Mouse (Mus musculus): ENCODE data around the gene Xab2. TPM values are rescaled to one million over a fixed set of nuclear protein-coding genes. Genes with fewer than 3 reads are reported as not detected.
A peak's percentile ranks its signal among the peaks of the same experiment; 100 is the strongest.

Xab2 gene
- polyA plus RNA-seq, 1 experiment, result 53.1 TPM

DNA sequence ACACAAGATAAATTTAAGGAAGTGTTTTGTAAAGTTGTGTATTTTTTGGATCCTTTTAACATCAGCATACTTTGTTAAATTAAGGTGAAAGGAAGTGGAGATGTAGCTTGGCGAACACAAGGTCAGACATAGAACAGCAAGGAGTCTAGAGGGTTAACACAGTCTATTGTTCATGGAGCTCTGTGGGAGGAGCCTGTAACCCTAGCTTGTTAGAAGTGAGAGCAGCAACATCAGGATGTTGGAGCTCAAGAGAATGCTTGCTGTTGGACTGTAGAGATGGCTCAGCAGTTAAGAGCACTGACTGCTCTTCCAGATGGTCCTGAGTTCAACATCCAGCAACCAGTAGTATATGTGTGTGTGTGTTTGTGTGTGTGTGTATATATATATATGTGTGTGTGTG lies 27.9 kb upstream of the Xab2 start:
- Histone ChIP-seq H3K27ac (ENCODE audit: insufficient read depth, low read length) (no peak overlapping the region), H3K4me3 (ENCODE audit: insufficient read depth, low read length) (no peak overlapping the region), H3K4me1 (ENCODE audit: control insufficient read depth, insufficient read depth, low read length) (no peaks in the 10 kb centered on the region)
- TF ChIP-seq POLR2A (IDR thresholded peaks at IDR 0.05; ENCODE audit: extremely low read depth, insufficient read depth, low read length), result no peak

DNA sequence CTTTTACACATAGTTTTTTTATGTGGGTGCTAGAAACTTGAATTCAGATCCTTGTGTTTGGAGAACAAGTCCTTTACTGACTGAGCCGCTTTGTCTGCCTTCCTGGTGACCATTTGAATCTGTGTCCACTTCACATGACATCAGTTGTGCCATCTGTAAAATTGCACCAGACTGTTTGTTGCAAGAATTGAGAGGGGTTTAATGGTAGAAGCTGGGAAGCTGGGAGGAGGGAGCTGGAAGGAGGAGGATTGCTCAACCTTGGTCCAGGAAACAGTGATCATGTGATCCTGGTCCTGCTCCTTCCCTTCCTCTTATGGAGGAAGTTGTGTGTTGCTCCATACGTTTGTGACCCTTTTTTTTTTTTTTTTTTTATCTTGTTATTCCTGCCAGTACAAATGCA lies 27.2 kb upstream of the Xab2 start:
- TF ChIP-seq CTCF (IDR thresholded peaks at IDR 0.05; ENCODE audit: extremely low read depth, insufficient read depth, low read length) (no peak), POLR2A (IDR thresholded peaks at IDR 0.05; ENCODE audit: extremely low read depth, insufficient read depth, low read length) (no peak)
- H3K4me3 ChIP-seq (ENCODE audit: insufficient read depth, low read length), result no peak overlapping the region
- H3K27ac ChIP-seq (ENCODE audit: insufficient read depth, low read length), result no peak overlapping the region
- H3K4me1 ChIP-seq (ENCODE audit: control insufficient read depth, insufficient read depth, low read length), result no peaks in the 10 kb centered on the region

DNA sequence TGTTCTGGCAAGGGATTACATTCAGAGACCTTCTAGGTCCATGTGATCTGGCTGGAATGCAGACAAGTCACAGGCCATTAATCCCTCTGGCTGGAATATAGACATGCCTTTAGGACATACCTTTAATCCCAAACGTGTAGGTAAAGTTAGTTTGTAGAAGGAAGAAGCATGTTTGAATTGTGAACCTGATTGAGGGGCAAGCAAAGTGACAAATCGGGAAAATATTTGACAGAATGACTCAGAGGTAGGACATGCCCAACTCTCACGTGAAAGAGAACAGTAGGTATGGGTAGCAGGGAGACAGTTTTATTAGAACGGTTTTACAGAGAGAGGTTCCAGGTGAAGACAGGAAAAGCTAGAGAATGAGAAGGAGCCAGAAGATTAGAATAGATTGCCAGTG lies 26.4 kb upstream of the Xab2 start:
- Histone ChIP-seq H3K4me3 (ENCODE audit: insufficient read depth, low read length) (no peak overlapping the region), H3K4me1 (ENCODE audit: control insufficient read depth, insufficient read depth, low read length) (no peaks in the 10 kb centered on the region), H3K27ac (ENCODE audit: insufficient read depth, low read length) (no peak overlapping the region)
- TF ChIP-seq POLR2A (IDR thresholded peaks at IDR 0.05; ENCODE audit: extremely low read depth, insufficient read depth, low read length) (no peak), CTCF (IDR thresholded peaks at IDR 0.05; ENCODE audit: extremely low read depth, insufficient read depth, low read length) (no peak)

DNA sequence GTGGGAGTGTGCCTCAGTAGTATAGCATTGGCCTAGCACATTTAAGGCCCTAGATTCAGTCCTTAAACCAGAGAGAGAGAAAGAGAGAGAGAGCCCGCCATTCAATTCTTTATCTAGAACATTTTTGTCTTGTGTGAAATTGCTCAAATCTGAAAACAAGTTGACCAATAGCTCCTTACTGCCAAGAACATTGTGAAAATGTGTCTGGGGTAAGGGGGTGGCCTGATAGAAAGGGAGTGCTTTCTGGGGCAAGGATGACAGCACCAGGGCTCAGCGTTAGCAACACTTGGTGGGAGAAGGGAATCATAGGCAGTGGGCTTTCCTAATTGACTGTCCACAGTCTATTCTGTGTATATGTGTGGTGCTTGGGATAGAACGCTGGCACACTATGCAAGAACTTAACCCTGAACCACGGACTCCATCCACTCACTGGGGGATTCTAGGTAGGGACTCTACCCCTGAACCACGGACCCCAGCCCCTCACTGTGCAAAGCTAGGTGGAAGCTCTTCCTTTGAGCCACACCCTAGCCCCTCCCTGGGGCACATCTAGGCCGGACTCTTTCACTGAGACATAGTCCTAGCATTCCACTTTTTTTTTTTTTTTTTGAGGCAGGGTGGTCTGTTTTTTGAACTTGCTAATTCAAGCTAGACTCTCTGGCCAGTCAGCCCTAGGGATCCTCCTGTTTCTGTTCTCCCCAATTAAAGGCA lies 25.9 kb upstream of the Xab2 start:
- Histone ChIP-seq H3K4me3 (ENCODE audit: insufficient read depth, low read length) (no peak overlapping the region), H3K4me1 (ENCODE audit: control insufficient read depth, insufficient read depth, low read length) (no peaks in the 10 kb centered on the region), H3K27ac (ENCODE audit: insufficient read depth, low read length) (no peak overlapping the region)
- TF ChIP-seq POLR2A (IDR thresholded peaks at IDR 0.05; ENCODE audit: extremely low read depth, insufficient read depth, low read length) (no peak), CTCF (IDR thresholded peaks at IDR 0.05; ENCODE audit: extremely low read depth, insufficient read depth, low read length) (no peak)

DNA sequence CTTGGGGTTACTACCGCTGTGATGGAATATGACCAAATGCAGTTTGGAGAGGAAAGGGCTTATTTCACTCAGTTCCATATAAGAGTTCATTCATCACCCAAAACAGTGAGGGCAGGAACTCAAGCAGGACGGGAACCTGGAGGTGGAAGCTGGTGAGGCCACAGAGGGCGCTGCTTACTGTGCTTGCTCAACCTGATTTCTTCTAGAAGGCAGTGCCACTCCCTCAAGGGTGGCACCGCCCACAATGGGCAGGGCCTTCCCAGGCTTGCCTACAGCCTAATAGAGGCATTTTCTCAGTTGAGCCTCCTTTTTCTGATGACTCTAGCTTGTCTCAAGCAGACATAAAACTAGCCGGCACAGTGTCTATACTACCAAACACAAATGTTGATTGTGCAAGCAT lies 24.7 kb upstream of the Xab2 start:
- Histone ChIP-seq H3K4me3 (ENCODE audit: insufficient read depth, low read length) (no peak overlapping the region), H3K27ac (ENCODE audit: insufficient read depth, low read length) (no peak overlapping the region)
- TF ChIP-seq POLR2A (IDR thresholded peaks at IDR 0.05; ENCODE audit: extremely low read depth, insufficient read depth, low read length) (no peak), CTCF (IDR thresholded peaks at IDR 0.05; ENCODE audit: extremely low read depth, insufficient read depth, low read length) (no peak)

DNA sequence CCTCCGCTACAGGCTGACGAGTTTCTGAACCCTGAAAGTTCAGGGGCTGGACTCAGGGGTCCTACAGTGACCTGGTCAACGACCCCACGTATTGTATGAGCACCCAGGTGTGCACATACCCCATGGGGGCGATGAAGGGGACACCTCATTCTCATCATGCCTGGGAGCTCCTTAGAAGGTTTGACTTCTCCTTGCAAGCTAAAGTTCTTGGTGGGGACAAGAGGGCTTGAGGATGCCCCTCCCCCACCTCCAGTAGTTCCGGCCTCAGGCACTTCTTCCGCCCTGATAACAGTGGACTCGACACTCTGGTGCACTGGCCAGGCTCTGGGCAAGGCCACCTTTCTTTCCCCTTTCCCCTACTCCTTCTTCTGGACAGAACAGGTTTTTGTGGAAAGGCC lies 10.4 kb upstream of the Xab2 start:
- Histone ChIP-seq H3K27ac (ENCODE audit: insufficient read depth, low read length) (no peak overlapping the region), H3K4me1 (ENCODE audit: control insufficient read depth, insufficient read depth, low read length) (no peaks in the 10 kb centered on the region), H3K4me3 (ENCODE audit: insufficient read depth, low read length) (peak overlapping the region; percentile 49)
- no peak for TF ChIP-seq CTCF (IDR thresholded peaks at IDR 0.05; ENCODE audit: extremely low read depth, insufficient read depth, low read length)
- TF ChIP-seq POLR2A (IDR thresholded peaks at IDR 0.05; ENCODE audit: extremely low read depth, insufficient read depth, low read length), result no peak

More for the DNA sequence above, 24.7 kb upstream of the Xab2 start:
- no peaks in the 10 kb centered on the region for H3K4me1 ChIP-seq (ENCODE audit: control insufficient read depth, insufficient read depth, low read length)

DNA sequence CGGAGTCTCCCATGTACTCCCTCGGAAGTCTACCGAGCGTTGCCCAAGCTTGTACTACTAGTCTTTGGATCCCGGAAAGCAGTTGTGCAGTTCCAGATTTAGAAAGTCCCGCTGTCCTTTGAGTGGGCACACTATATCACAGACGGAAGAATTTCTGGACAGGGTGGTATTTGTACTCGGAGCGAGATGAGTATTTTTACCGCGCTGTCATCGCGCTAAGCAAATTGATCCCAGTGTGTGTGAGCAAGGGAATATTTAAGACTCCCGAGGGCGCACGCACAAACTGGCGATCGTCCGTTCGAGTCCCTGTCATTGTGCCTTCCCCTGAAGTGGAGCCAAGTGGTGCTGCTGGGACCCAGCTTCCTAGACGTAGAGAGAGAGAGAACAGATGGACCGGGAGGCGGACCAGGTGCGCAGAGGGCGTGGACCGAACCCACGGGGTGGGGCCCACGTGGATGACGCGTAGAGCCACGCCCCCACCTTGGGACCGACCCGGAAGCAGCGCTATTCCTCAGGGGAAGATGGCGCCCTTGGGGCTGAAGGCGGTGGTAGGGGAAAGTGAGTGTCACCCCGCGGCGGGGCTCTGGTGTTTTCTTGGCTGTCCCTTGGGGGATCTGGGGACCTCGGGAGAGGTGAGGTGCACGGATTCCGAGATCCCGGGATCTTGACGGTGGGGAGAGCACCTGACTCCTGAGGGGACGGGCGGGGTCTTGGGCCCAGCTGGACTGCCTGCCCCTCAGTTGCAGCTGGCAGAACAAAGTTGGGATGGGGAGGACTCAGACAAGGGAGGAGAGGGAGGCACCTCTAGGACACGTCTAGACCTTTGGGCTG lies 9.7 kb upstream of the Xab2 start, which contains the start of gene Stxbp2:
TSS of gene Stxbp2 (plus strand) at position 309 of the 831 bp plus-strand sequence.
- Histone ChIP-seq H3K27ac (ENCODE audit: insufficient read depth, low read length) (no peak within 1 kb of the TSS), H3K4me1 (ENCODE audit: control insufficient read depth, insufficient read depth, low read length) (no peaks in the 10 kb centered on the region), H3K4me3 (ENCODE audit: insufficient read depth, low read length) (peak within 1 kb of the TSS; percentile 49)
- TF ChIP-seq POLR2A (IDR thresholded peaks at IDR 0.05; ENCODE audit: extremely low read depth, insufficient read depth, low read length) (no peak), CTCF (IDR thresholded peaks at IDR 0.05; ENCODE audit: extremely low read depth, insufficient read depth, low read length) (no peak)

DNA sequence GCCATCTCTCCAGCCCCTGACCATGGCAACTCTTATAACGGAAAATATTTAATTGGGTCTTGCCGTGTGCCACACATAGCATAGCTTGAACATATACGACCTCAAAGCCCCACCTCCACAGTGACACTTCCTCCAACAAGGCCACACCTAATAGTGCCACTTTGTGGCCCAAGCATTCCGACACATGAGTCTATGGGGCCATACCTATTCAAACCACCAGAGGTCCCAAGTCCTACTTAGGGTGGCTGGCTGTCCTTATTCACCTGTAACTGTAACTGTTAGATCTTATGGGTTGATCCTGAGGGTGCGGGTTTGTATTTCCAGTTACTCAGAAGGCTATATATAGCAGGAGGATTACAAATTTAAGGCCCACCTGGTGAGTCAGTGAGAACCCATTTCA lies 6.9 kb upstream of the Xab2 start:
- peak; percentile 38; the same call in 1 of the 2 replicates for TF ChIP-seq CTCF (IDR thresholded peaks at IDR 0.05; ENCODE audit: extremely low read depth, insufficient read depth, low read length)
- no peak for TF ChIP-seq POLR2A (IDR thresholded peaks at IDR 0.05; ENCODE audit: extremely low read depth, insufficient read depth, low read length)
- H3K4me1 ChIP-seq (ENCODE audit: control insufficient read depth, insufficient read depth, low read length), result no peaks in the 10 kb centered on the region
- H3K27ac ChIP-seq (ENCODE audit: insufficient read depth, low read length), result no peak overlapping the region
- no peak overlapping the region for H3K4me3 ChIP-seq (ENCODE audit: insufficient read depth, low read length)

DNA sequence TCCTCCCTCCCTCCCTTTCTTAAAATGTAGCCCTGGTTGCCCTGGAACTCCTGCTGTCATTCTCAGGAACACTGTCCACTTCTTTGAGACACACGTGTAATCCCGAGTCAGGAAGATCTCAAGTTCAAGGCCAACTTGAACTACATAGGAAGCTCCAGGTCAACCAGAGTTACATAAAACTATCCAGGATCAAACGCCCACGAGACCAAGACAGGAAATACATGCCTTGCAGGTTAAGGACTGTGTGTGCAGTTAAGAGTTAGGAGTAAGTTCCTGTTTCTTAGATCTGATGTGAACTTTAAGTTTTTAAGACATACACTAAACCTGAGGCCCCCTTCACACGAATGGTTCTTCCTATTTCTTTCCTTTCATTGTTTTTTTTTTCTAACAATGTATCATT lies 5.9 kb upstream of the Xab2 start:
- TF ChIP-seq CTCF (IDR thresholded peaks at IDR 0.05; ENCODE audit: extremely low read depth, insufficient read depth, low read length) (no peak), POLR2A (IDR thresholded peaks at IDR 0.05; ENCODE audit: extremely low read depth, insufficient read depth, low read length) (no peak)
- Histone ChIP-seq H3K4me3 (ENCODE audit: insufficient read depth, low read length) (no peak overlapping the region), H3K4me1 (ENCODE audit: control insufficient read depth, insufficient read depth, low read length) (peaks cover 2% of the 10 kb centered on the region; the same call in 1 of the 2 replicates), H3K27ac (ENCODE audit: insufficient read depth, low read length) (no peak overlapping the region)

DNA sequence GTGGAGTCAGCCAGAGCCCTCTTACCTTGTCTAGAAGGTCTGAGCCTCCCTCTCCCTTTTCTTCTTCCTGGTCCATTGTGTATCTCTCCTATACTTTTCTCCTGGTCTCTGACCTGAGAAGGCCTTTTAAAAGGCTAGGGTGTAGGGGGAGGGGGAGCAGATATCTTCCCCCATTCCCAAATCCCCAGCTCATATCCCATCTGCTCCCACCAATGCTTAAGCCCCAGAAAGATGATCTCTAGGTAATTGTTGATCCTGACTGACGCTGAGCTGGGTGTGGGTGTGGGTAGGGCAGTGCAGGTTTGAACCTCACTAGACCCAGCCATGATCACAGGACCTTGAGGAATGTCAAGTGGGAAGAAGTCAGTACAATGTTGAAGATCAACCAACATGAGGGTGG lies 4.3 kb upstream of the Xab2 start, which contains the start of gene Pcp2:
TSS of gene Pcp2 (minus strand) at position 101 of the 400 bp plus-strand sequence.
- Histone ChIP-seq H3K27ac (ENCODE audit: insufficient read depth, low read length) (no peak within 1 kb of the TSS), H3K4me3 (ENCODE audit: insufficient read depth, low read length) (no peak within 1 kb of the TSS), H3K4me1 (ENCODE audit: control insufficient read depth, insufficient read depth, low read length) (peaks cover 2% of the 10 kb centered on the region; the same call in 1 of the 2 replicates)
- TF ChIP-seq CTCF (IDR thresholded peaks at IDR 0.05; ENCODE audit: extremely low read depth, insufficient read depth, low read length) (no peak), POLR2A (IDR thresholded peaks at IDR 0.05; ENCODE audit: extremely low read depth, insufficient read depth, low read length) (no peak)
